Mouse (Mus musculus) hindbrain, embryonic 16.5 days (tissue): ENCODE data around the gene Agap2. TPM values are rescaled to one million over a fixed set of nuclear protein-coding genes. Genes with fewer than 3 reads are reported as not detected.
A peak's percentile ranks its signal among the peaks of the same experiment; 100 is the strongest.
"Not testable (repeated sequence)": the region's sequence is repeated elsewhere in the genome, so short reads cannot be mapped to it uniquely, and the experiment has no call there.

ENCODE experiments used
- ATAC-seq: fragments of 200-750 bp; cut with Nextera tagmentation; 2 replicates; pipeline ENCODE4 v1.8.0; 2017; ENCODE audit warnings: moderate TSS enrichment, moderate library complexity
- H3K27ac ChIP-seq: fragments of 300-500 bp; sonication (generic); 2 replicates; pipeline ENCODE4 v1.5.1; 2014; ENCODE audit warnings: low read depth, mild to moderate bottlenecking, control low read depth, low read length, moderate library complexity
- H3K27me3 ChIP-seq: fragments of 300-500 bp; sonication (generic); replicated peaks from 2 replicates; pipeline ENCODE4 v1.6.1; 2014; ENCODE audit warnings: low read length; ENCODE audit not compliant: control insufficient read depth, insufficient read depth
- H3K36me3 ChIP-seq: fragments of 300-500 bp; sonication (generic); 2 replicates; pipeline ENCODE4 v1.6.1; 2014; ENCODE audit warnings: mild to moderate bottlenecking, low read length, moderate library complexity, mixed read lengths; ENCODE audit not compliant: control insufficient read depth, insufficient read depth
- H3K4me1 ChIP-seq: fragments of 300-500 bp; sonication (generic); 2 replicates; pipeline ENCODE4 v1.6.1; 2014; ENCODE audit warnings: low read depth, low read length; ENCODE audit not compliant: control insufficient read depth, insufficient read depth
- H3K4me2 ChIP-seq: fragments of 300-500 bp; sonication (generic); 2 replicates; pipeline ENCODE4 v1.6.1; 2014; ENCODE audit warnings: mild to moderate bottlenecking, low read length, control low read depth, moderate library complexity
- H3K4me3 ChIP-seq: fragments of 300-500 bp; sonication (generic); 2 replicates; pipeline ENCODE4 v1.5.1; 2014; ENCODE audit warnings: mild to moderate bottlenecking, low read length, control low read depth, moderate library complexity
- H3K9ac ChIP-seq: fragments of 300-500 bp; sonication (generic); 2 replicates; pipeline ENCODE4 v1.6.1; 2014; ENCODE audit warnings: low read depth, mild to moderate bottlenecking, control low read depth, low read length, moderate library complexity
- H3K9me3 ChIP-seq: fragments of 300-500 bp; sonication (generic); 2 replicates; pipeline ENCODE4 v1.6.1; 2014; ENCODE audit warnings: mild to moderate bottlenecking, low read length, moderate library complexity; ENCODE audit not compliant: control insufficient read depth
- WGBS: fragments of 180-500 bp; shearing (Covaris S2); extraction: QIAGEN DNeasy Blood & Tissue Kit; methylation state at CpG from one replicate; pipeline ENCODE4 v1.1.7; 2014; 5-methylcytosine and 5-hydroxymethylcytosine counted together
- polyA plus RNA-seq: library from polyadenylated mRNA; unstranded; fragments of >200 nt; fragmentation: Nextera tagmentation; extraction: Ambion mirVana; gene quantifications from 2 replicates; pipeline ENCODE4 v1.2.1, GENCODE M21; 2015

Gene Agap2
- polyA plus RNA-seq, 1 experiment from 2014 or later = 4.2 TPM

DNA sequence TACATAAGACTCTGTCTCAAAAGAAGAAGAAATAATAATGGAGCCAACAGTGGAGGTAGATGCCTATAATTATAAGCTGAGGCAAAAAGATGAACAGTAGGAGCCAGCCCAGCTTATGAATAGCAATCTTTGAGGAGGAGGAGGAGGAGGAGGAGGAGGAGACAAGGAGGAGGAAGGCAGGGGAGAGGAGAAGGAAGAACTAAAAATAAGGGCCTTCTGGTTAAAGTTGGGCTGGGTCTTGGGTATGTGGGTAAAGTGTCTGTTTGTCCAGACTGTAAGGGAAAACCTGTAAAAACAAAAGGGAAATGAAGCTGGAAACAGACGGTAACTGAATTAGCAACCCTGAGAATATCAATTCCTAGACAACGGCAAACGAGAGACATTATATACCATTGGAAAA, 46.9 kb downstream of the Agap2 start:
- no peak for ATAC-seq
- Histone ChIP-seq H3K9ac (peak overlapping the region; percentile 35), H3K36me3 (peaks cover 17% of the 10 kb centered on the region), H3K4me3 (peak overlapping the region; percentile 81), H3K27me3 (no peaks in the 10 kb centered on the region), H3K27ac (peak overlapping the region; percentile 66), H3K4me1 (peaks cover 18% of the 10 kb centered on the region), H3K9me3 (no peaks in the 10 kb centered on the region), H3K4me2 (peak overlapping the region; percentile 56)
- WGBS = 78% methylated on average over 3 of the region's 3 CpGs

DNA sequence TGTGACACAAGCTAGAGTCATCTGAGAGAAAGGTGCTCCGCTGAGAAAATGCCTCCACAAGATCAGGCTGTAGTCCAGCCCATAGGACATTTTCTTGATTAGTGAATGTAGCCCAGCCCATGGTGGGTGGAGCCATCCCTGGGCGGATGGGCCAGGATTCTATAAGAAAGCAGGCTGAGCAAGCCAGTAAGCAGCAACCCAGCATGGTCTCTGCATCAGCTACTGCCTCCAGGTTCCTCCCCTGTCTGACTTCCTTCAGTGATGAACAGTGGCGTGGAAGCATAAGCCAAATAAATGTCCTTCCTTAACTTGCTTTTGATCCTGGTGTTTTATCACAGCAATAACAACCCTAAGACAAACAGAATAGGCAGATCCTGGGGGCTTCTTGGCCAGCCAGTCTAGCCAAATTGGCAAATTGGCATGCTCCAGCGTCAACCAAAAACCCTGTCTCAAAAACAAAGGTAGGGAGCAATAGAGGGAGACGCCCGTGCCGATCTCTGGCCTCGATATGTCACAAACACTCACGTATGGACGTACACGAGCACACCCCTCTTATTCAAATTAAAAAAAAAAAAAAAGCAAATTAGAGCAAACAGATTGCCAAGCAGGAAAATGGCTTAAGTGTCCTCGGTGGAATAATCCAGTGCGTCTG, 47.8 kb downstream of the Agap2 start:
- no peaks in the 10 kb centered on the region for H3K27me3 ChIP-seq
- H3K4me1 ChIP-seq = peaks cover 18% of the 10 kb centered on the region
- H3K9me3 ChIP-seq = no peaks in the 10 kb centered on the region
- H3K9ac ChIP-seq = peak overlapping the region; percentile 49
- peak overlapping the region; percentile 56 for H3K4me2 ChIP-seq
- peak overlapping the region; percentile 83 for H3K27ac ChIP-seq
- 4% methylated on average over 13 of the region's 13 CpGs for WGBS
- peaks cover 11% of the 10 kb centered on the region for H3K36me3 ChIP-seq
- peak overlapping the region; percentile 21 for H3K4me3 ChIP-seq
- ATAC-seq = peak; percentile 56; the same call in 1 of the 2 replicates

DNA sequence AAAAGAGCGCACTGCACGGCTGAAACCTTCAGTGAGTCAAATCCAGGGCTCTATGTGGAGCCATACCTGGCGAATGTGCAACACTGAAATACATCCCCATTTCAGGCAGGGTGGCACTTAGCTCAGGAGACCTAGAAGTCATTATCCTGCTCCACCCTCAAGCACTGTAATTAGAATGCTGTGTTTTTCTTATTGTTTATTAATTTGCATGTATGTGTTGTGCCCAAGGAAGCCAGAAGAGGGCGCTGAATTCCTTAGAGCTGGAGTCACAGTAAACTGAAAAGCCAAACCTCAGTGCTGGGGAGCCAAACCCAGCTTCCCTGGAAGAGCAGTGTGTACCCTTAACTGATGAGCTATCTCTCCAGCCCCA, 48.3 kb downstream of the Agap2 start:
- Histone ChIP-seq H3K4me3 (peak overlapping the region; percentile 21), H3K9ac (peak overlapping the region; percentile 49), H3K27me3 (no peaks in the 10 kb centered on the region), H3K4me1 (peaks cover 18% of the 10 kb centered on the region), H3K27ac (peak overlapping the region; percentile 83), H3K36me3 (peaks cover 9% of the 10 kb centered on the region), H3K4me2 (peak overlapping the region; percentile 56), H3K9me3 (no peaks in the 10 kb centered on the region)
- ATAC-seq = no peak
- 3% methylated on average over 4 of the region's 4 CpGs for WGBS

DNA sequence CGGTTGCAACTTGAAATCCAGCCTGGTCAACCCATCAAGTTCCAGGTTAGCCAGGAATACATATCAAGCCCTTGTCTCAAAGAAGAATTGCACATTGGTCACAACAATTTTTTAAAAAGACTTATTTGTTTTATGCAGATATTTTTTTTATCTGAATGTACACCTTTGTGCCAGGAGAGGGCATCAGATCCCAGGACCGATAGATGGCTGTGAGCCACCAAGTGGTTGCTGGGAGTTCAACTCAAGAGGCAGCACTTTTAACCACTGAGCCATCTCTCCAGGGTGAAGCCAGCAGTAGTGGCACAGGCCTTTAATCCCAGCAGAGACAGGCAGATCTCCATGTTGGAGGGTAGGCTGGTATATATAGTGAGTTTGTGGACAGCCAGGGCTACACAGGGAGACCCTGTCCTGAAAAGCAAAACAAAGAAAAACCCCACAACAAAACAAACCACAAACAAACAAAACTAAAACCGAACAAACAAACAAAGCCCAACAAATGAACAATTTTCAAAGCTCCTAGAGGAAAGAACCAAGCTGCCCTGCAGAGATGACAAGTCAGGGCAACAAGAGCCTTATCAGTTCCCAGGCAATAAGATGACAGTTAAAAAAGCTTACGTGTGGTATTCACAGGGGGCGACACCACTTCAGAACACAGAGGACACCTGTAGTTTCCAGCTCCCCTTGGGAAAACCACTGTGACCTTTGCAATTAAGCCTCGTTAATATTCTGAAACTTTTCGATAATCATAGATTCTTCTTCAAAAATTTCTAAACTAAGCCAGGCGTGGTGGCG, 50.3 kb downstream of the Agap2 start:
- Histone ChIP-seq H3K9ac (no peak overlapping the region), H3K27ac (no peak overlapping the region), H3K27me3 (no peaks in the 10 kb centered on the region), H3K36me3 (no peaks in the 10 kb centered on the region), H3K4me2 (no peak overlapping the region), H3K4me1 (peaks cover 9% of the 10 kb centered on the region), H3K4me3 (no peak overlapping the region), H3K9me3 (no peaks in the 10 kb centered on the region)
- 76% methylated on average over 9 of the region's 9 CpGs for WGBS
- no peak for ATAC-seq

DNA sequence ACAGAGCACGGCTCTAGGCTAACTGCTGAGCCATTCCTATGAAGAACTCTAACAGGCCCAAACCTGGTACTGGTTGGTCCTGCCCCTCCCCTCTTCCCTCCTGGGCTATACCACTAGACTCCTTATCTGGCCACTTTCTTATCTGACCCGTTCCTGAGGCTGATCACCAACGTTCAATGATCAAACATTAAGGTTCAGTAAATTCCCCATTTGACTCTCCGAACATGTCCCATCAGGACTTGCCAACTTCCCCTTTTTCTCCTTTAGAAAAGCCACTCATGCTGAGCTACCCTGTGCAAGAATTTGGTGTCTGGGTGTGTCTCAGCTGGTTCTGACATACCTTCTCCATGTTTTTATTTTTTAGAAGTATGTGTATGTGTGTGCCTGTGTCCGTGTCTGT, 51.5 kb downstream of the Agap2 start:
- ATAC-seq = no peak
- Histone ChIP-seq H3K4me1 (peaks cover 9% of the 10 kb centered on the region), H3K9me3 (no peaks in the 10 kb centered on the region), H3K4me2 (no peak overlapping the region), H3K27me3 (no peaks in the 10 kb centered on the region), H3K4me3 (no peak overlapping the region), H3K36me3 (no peaks in the 10 kb centered on the region), H3K27ac (no peak overlapping the region), H3K9ac (no peak overlapping the region)
- WGBS = 90% methylated on average over 5 of the region's 5 CpGs

DNA sequence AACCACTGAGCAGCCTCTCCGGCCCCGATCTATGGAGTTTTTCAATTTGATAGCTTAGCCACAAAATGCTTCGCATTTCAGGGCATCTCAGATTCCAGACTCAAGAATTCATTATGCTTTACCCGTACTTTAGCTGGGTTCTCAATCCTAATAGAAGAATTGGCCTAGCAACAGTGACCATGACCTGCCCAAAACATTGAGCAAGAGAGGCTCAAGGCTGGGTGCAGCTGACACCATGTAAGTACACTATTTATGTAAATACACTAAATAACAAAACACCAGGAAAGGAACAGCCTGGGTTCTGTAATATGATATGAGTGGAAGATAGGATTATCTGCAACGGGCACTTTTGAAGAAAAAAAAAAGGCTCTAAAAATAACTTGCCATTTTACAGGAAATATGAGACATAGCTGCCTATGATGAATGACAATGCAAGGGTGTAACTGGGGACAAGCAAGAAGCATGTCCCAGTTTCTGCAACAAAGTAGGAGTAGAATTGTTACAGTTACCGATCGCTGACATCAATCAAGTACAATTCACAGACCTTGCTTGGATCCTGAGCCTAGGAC, 52.7 kb downstream of the Agap2 start:
- Histone ChIP-seq H3K9me3 (no peaks in the 10 kb centered on the region), H3K9ac (no peak overlapping the region), H3K27me3 (no peaks in the 10 kb centered on the region), H3K4me2 (no peak overlapping the region), H3K4me1 (peaks cover 6% of the 10 kb centered on the region), H3K4me3 (no peak overlapping the region), H3K36me3 (no peaks in the 10 kb centered on the region), H3K27ac (no peak overlapping the region)
- 87% methylated on average over 7 of the region's 7 CpGs for WGBS
- no peak for ATAC-seq

DNA sequence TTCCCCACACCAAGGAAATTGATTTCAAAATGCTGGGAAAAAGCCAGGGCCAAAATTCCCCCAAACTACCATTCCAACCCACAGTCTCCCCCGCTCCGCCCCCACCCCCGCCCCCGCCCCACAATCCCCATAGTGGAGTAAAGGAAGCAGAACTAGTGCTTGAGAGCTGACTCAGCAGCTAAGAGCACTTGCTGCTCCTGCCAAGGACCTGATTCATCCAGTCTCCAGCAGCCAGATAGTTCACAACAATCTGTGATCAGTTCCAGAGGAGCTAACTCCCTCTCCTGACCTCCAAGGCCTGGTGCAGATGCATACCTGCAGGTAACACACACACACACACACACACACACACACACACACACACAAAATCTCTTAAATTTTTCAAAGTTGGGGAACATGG, 54.3 kb downstream of the Agap2 start:
- H3K9ac ChIP-seq = no peak overlapping the region
- WGBS = 75% methylated on average over 4 of the region's 4 CpGs
- no peak overlapping the region for H3K4me3 ChIP-seq
- no peak overlapping the region for H3K27ac ChIP-seq
- H3K9me3 ChIP-seq = no peaks in the 10 kb centered on the region
- no peaks in the 10 kb centered on the region for H3K4me1 ChIP-seq
- no peaks in the 10 kb centered on the region for H3K36me3 ChIP-seq
- no peak overlapping the region for H3K4me2 ChIP-seq
- H3K27me3 ChIP-seq = no peaks in the 10 kb centered on the region
- no peak for ATAC-seq

DNA sequence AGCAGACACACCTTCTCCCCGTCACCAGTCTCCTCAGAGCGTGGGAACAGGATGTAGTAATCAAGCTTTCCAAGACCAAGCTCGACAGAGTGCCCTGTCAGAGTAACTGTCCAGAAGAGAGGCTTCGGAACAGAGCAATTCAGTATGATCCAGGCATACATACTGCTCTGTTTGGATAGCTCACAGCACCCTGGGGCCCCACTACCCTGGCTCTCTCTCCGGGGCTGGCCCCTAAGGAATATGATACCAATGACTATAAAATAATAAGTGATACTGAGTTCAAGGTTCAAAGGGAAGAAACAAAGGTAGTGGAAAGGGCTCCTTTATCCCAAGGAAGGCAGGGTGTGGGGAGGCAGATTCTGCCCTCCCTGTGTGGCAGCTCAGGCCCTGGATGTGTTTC, 57.4 kb downstream of the Agap2 start:
- H3K36me3 ChIP-seq = no peaks in the 10 kb centered on the region
- WGBS = 66% methylated on average over 5 of the region's 5 CpGs

DNA sequence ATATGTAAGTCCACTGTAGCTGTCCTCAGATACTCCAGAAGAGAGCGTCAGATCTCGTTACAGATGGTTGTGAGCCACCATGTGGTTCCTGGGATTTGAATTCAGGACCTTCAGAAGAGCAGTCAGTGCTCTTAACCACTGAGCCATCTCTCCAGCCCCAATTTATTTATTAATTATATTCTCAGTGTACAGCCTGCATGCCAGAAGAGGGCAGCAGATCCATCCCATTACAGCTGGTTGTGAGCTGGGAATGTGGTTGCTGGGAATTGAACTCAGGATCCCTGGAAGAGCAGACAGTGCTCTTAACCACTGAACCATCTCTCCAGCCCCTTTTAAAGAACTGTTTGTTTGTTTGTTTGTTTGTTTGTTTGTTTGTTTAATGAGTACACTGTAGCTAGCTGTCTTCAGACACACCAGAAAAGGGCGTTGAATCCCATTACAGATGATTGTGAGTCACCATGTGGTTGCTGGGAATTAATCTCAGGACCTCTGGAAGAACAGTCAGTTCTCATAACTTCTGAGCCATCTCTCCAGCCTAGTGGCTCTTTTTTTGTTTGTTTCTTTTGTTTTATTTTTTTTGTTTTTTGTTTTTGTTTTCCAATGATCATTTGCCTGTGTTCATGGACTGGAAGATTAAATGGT, 59.4 kb downstream of the Agap2 start:
- not testable (repeated sequence) for H3K9ac ChIP-seq, H3K9me3 ChIP-seq, H3K4me2 ChIP-seq, H3K27me3 ChIP-seq, H3K4me3 ChIP-seq, H3K36me3 ChIP-seq, H3K27ac ChIP-seq, H3K4me1 ChIP-seq, ATAC-seq
- WGBS = 86% methylated on average over 3 of the region's 3 CpGs

More for the DNA sequence above, 57.4 kb downstream of the Agap2 start:
- no peak overlapping the region for H3K4me3 ChIP-seq
- no peak for ATAC-seq
- no peaks in the 10 kb centered on the region for H3K4me1 ChIP-seq
- no peak overlapping the region for H3K4me2 ChIP-seq
- no peaks in the 10 kb centered on the region for H3K9me3 ChIP-seq
- no peak overlapping the region for H3K9ac ChIP-seq
- H3K27me3 ChIP-seq = no peaks in the 10 kb centered on the region
- H3K27ac ChIP-seq = no peak overlapping the region
